Mouse (Mus musculus) lung, embryonic 14.5 days (tissue): ENCODE data around the gene Hoxa13. TPM values are rescaled to one million over a fixed set of nuclear protein-coding genes. Genes with fewer than 3 reads are reported as not detected.

ENCODE experiments used
- ATAC-seq: fragments of 200-750 bp; cut with Nextera tagmentation; 2 replicates; pipeline ENCODE4 v1.8.0; 2017; ENCODE audit warnings: mild to moderate bottlenecking, moderate TSS enrichment, moderate library complexity; ENCODE audit not compliant: insufficient read depth
- DNase-seq: peaks from one replicate; pipeline ENCODE4 v3.0.0-alpha.2; 2015
- H3K27ac ChIP-seq: fragments of 300-500 bp; sonication (generic); 2 replicates; pipeline ENCODE4 v1.5.1; 2014; ENCODE audit warnings: low read depth, mild to moderate bottlenecking, moderate library complexity
- H3K27me3 ChIP-seq: fragments of 300-500 bp; sonication (generic); 2 replicates; pipeline ENCODE4 v1.6.1; 2014; ENCODE audit warnings: low read length, control low read depth; ENCODE audit not compliant: insufficient read depth
- H3K36me3 ChIP-seq: fragments of 300-500 bp; sonication (generic); 2 replicates; pipeline ENCODE4 v1.6.1; 2014; ENCODE audit warnings: control low read depth; ENCODE audit not compliant: insufficient read depth
- H3K4me1 ChIP-seq: fragments of 300-500 bp; sonication (generic); 2 replicates; pipeline ENCODE4 v1.6.1; 2014; ENCODE audit warnings: antibody characterized with exemption, control low read depth; ENCODE audit not compliant: insufficient read depth
- H3K4me2 ChIP-seq: fragments of 300-500 bp; sonication (generic); 2 replicates; pipeline ENCODE4 v1.6.1; 2014; ENCODE audit warnings: mild to moderate bottlenecking
- H3K4me3 ChIP-seq: fragments of 300-500 bp; sonication (generic); 2 replicates; pipeline ENCODE4 v1.5.1; 2014; ENCODE audit warnings: low read depth, low read length
- H3K9ac ChIP-seq: fragments of 300-500 bp; sonication (generic); 2 replicates; pipeline ENCODE4 v1.6.1; 2014
- H3K9me3 ChIP-seq: fragments of 300-500 bp; sonication (generic); 2 replicates; pipeline ENCODE4 v1.6.1; 2016; ENCODE audit warnings: low read depth, low read length, control low read depth
- CTCF ChIP-seq: IDR thresholded peaks from 2 replicates; pipeline ENCODE4 v1.5.1; 2016; ENCODE audit warnings: antibody characterized with exemption, low read depth
- WGBS: fragments of 180-500 bp; shearing (Covaris S2); extraction: QIAGEN DNeasy Blood & Tissue Kit; methylation state at CpG from one replicate; pipeline ENCODE4 v1.1.7; 2014; 5-methylcytosine and 5-hydroxymethylcytosine counted together
- polyA plus RNA-seq: library from polyadenylated mRNA; unstranded; fragments of >200 nt; fragmentation: Nextera tagmentation; extraction: Ambion mirVana; gene quantifications from 2 replicates; pipeline ENCODE4 v1.2.1, GENCODE M21; 2014

The Hoxa13 gene
- polyA plus RNA-seq, 1 experiment from 2014 or later: not detected

- no peak overlapping the region for H3K9ac ChIP-seq
- no peak overlapping the region for H3K27ac ChIP-seq
- no peaks in the 10 kb centered on the region for H3K9me3 ChIP-seq
- no peak for ATAC-seq
- WGBS: 2% methylated on average over 38 of the region's 38 CpGs
- H3K4me1 ChIP-seq: no peaks in the 10 kb centered on the region
- no peak; the same call in 1 of the 2 replicates for TF ChIP-seq CTCF
- peak; percentile 47 for DNase-seq
- no peaks in the 10 kb centered on the region for H3K36me3 ChIP-seq
- H3K27me3 ChIP-seq: peaks cover 99% of the 10 kb centered on the region
- H3K4me3 ChIP-seq: no peak overlapping the region
- peak overlapping the region; percentile 10; the same call in 1 of the 2 replicates for H3K4me2 ChIP-seq
These were observed 31.9 kb downstream of the Hoxa13 start for GRCm38 (mm10) chr6:52228475-52229465.

- H3K4me2 ChIP-seq: no peak overlapping the region
- peaks cover 99% of the 10 kb centered on the region for H3K27me3 ChIP-seq
- TF ChIP-seq CTCF: no peak
- H3K4me3 ChIP-seq: no peak overlapping the region
- H3K4me1 ChIP-seq: no peaks in the 10 kb centered on the region
- H3K36me3 ChIP-seq: no peaks in the 10 kb centered on the region
- 3% methylated on average over 11 of the region's 11 CpGs for WGBS
- H3K27ac ChIP-seq: no peak overlapping the region
- no peaks in the 10 kb centered on the region for H3K9me3 ChIP-seq
- DNase-seq (no peak), ATAC-seq (no peak)
- H3K9ac ChIP-seq: no peak overlapping the region
These were observed 33.0 kb downstream of the Hoxa13 start for GRCm38 (mm10) chr6:52227470-52228222.

GRCm38 (mm10) chr6:52226569-52227257 lies 34.0 kb downstream of the Hoxa13 start:
- no peaks in the 10 kb centered on the region for H3K4me1 ChIP-seq
- no peak overlapping the region for H3K9ac ChIP-seq
- H3K36me3 ChIP-seq: no peaks in the 10 kb centered on the region
- H3K27ac ChIP-seq: no peak overlapping the region
- no peak overlapping the region for H3K4me3 ChIP-seq
- no peak for DNase-seq
- no peaks in the 10 kb centered on the region for H3K9me3 ChIP-seq
- WGBS: 4% methylated on average over 26 of the region's 26 CpGs
- H3K27me3 ChIP-seq: peaks cover 99% of the 10 kb centered on the region
- no peak for TF ChIP-seq CTCF
- no peak overlapping the region; the same call in 1 of the 2 replicates for H3K4me2 ChIP-seq
- no peak for ATAC-seq

- H3K9ac ChIP-seq: no peak overlapping the region
- WGBS: 2% methylated on average over 69 of the region's 69 CpGs
- no peak for TF ChIP-seq CTCF
- H3K36me3 ChIP-seq: no peaks in the 10 kb centered on the region
- peak overlapping the region; percentile 45 for H3K4me2 ChIP-seq
- no peaks in the 10 kb centered on the region for H3K9me3 ChIP-seq
- ATAC-seq (no peak), DNase-seq (no peak)
- peak overlapping the region; percentile 25 for H3K4me3 ChIP-seq
- no peaks in the 10 kb centered on the region for H3K4me1 ChIP-seq
- no peak overlapping the region for H3K27ac ChIP-seq
- H3K27me3 ChIP-seq: peaks cover 100% of the 10 kb centered on the region
These were observed 34.8 kb downstream of the Hoxa13 start for GRCm38 (mm10) chr6:52225612-52226568.

GRCm38 (mm10) chr6:52224895-52225611 lies 35.6 kb downstream of the Hoxa13 start:
- no peak for TF ChIP-seq CTCF
- Histone ChIP-seq H3K27me3 (peaks cover 100% of the 10 kb centered on the region), H3K9ac (no peak overlapping the region), H3K36me3 (no peaks in the 10 kb centered on the region), H3K9me3 (no peaks in the 10 kb centered on the region), H3K4me3 (peak overlapping the region; percentile 25; the same call in 1 of the 2 replicates), H3K4me1 (no peaks in the 10 kb centered on the region), H3K27ac (no peak overlapping the region), H3K4me2 (peak overlapping the region; percentile 45; the same call in 1 of the 2 replicates)
- WGBS: 2% methylated on average over 35 of the region's 36 CpGs
- DNase-seq (no peak), ATAC-seq (no peak)
